Mouse (Mus musculus): ENCODE data around the gene Prmt8. TPM values are rescaled to one million over a fixed set of nuclear protein-coding genes. Genes with fewer than 3 reads are reported as not detected.

The Prmt8 gene
- polyA plus RNA-seq (2012; fragmentation: generic; extraction: Trizol): not detected

DNA sequence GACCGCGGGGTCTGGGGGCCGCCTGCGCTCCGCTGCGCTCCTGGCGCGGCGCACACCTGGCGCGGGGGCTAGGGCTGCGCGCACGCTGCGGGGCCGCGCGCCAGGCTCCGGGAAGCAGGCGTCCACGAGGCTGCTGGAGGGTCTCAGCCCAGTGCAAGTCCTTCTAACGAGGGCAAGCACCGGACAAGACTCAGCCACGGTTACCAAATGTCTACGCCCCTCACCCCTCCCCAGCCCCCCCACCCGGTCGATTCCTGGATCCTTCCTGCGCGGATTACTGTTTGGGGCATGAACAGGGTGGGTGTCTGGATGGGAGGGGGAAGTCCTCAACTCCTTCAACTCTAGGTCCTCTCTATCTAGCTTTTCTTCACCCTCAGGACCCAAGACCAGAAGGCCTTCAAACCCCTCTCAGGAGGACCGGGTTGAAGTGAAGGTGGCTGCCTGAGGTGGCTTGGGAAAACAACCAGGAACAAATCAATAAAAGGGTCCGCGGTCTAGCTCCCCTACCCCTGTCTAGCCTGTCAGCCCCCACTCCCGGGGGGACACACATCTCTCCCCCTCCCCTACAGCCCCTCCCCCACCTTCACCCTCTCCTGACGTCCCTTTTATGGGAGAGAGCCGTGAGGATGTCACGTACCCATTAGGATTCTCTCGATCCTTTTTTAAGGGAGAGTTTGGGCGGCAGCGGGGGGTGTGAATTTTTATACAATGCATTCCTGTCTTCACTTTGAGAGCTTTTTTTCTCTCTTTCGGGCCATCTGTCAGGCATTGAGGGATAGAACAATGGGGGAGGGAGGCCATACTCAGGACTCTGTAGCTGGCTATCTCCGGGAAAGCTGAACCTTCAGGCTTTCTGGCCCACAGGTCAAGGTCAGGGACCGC, at the start of gene Prmt8:
Gene Prmt8 (minus strand): TSS at position 198 of the 882 bp plus-strand sequence.
- Histone ChIP-seq H3K79me2 (ENCODE audit: control insufficient read depth, insufficient read depth) (no peaks in the 10 kb centered on the region), H3K27me3 (ENCODE audit: control insufficient read depth, insufficient read depth, insufficient read length) (peaks cover 5% of the 10 kb centered on the region), H3K4me3 (no peak within 1 kb of the TSS), H3K36me3 (ENCODE audit: control insufficient read depth, insufficient read depth) (no peaks in the 10 kb centered on the region), H3K4me2 (ENCODE audit: low read depth) (no peak within 1 kb of the TSS), H3ac (ENCODE audit: control insufficient read depth, insufficient read length) (no peak within 1 kb of the TSS)
- TF ChIP-seq MYOG (IDR thresholded peaks at IDR 0.05; ENCODE audit: control insufficient read depth in 1 of 3, insufficient read depth in 1 of 3, insufficient read length in 2 of 3, low read depth in 2 of 3): no peak
- no peak for TF ChIP-seq TCF3 (IDR thresholded peaks at IDR 0.05; ENCODE audit: insufficient read length, low read depth)
- TF ChIP-seq SRF (IDR thresholded peaks at IDR 0.05; ENCODE audit: control insufficient read depth, insufficient read length, low read depth): no peak
- TF ChIP-seq REST (IDR thresholded peaks at IDR 0.05; ENCODE audit: insufficient read depth, insufficient read length): no peak
- TF ChIP-seq MAX (IDR thresholded peaks at IDR 0.05; ENCODE audit: low read depth): no peak
- no peak for TF ChIP-seq TCF12 (IDR thresholded peaks at IDR 0.05; ENCODE audit: insufficient read depth, poor library complexity, severe bottlenecking)
- TF ChIP-seq CEBPB (IDR thresholded peaks at IDR 0.05; ENCODE audit: insufficient read depth, poor library complexity, severe bottlenecking): no peak
- TF ChIP-seq MYOD1 (IDR thresholded peaks at IDR 0.05; ENCODE audit: control insufficient read depth in 1 of 3, insufficient read length in 2 of 3, low read depth in 2 of 3): no peak
- no peak for TF ChIP-seq POLR2A (IDR thresholded peaks at IDR 0.05; ENCODE audit: insufficient read length, low read depth)
- TF ChIP-seq E2F4 (IDR thresholded peaks at IDR 0.05; ENCODE audit: insufficient read depth): no peak
- TF ChIP-seq POLR2AphosphoS2 (IDR thresholded peaks at IDR 0.05; ENCODE audit: insufficient read length, low read depth): no peak
- TF ChIP-seq USF1 (IDR thresholded peaks at IDR 0.05; ENCODE audit: low read depth): no peak

- H3K79me2 ChIP-seq (ENCODE audit: control insufficient read depth, insufficient read depth): no peaks in the 10 kb centered on the region
- no peak overlapping the region for H3ac ChIP-seq (ENCODE audit: control insufficient read depth, insufficient read length)
- no peaks in the 10 kb centered on the region for H3K27me3 ChIP-seq (ENCODE audit: control insufficient read depth, insufficient read depth, insufficient read length)
- no peak overlapping the region for H3K4me2 ChIP-seq (ENCODE audit: low read depth)
- H3K4me3 ChIP-seq: no peak overlapping the region
- H3K36me3 ChIP-seq (ENCODE audit: control insufficient read depth, insufficient read depth): no peaks in the 10 kb centered on the region
- TF ChIP-seq TCF12 (IDR thresholded peaks at IDR 0.05; ENCODE audit: insufficient read depth, poor library complexity, severe bottlenecking): no peak
- no peak for TF ChIP-seq SRF (IDR thresholded peaks at IDR 0.05; ENCODE audit: control insufficient read depth, insufficient read length, low read depth)
- TF ChIP-seq E2F4 (IDR thresholded peaks at IDR 0.05; ENCODE audit: insufficient read depth): no peak
- TF ChIP-seq CEBPB (IDR thresholded peaks at IDR 0.05; ENCODE audit: insufficient read depth, poor library complexity, severe bottlenecking): no peak
- no peak for TF ChIP-seq MAX (IDR thresholded peaks at IDR 0.05; ENCODE audit: low read depth)
- TF ChIP-seq TCF3 (IDR thresholded peaks at IDR 0.05; ENCODE audit: insufficient read length, low read depth): no peak
- TF ChIP-seq REST (IDR thresholded peaks at IDR 0.05; ENCODE audit: insufficient read depth, insufficient read length): no peak
- TF ChIP-seq POLR2A (IDR thresholded peaks at IDR 0.05; ENCODE audit: insufficient read length, low read depth): no peak
- no peak for TF ChIP-seq MYOG (IDR thresholded peaks at IDR 0.05; ENCODE audit: control insufficient read depth in 1 of 3, insufficient read depth in 1 of 3, insufficient read length in 2 of 3, low read depth in 2 of 3)
- no peak for TF ChIP-seq USF1 (IDR thresholded peaks at IDR 0.05; ENCODE audit: low read depth)
- no peak for TF ChIP-seq POLR2AphosphoS2 (IDR thresholded peaks at IDR 0.05; ENCODE audit: insufficient read length, low read depth)
- TF ChIP-seq MYOD1 (IDR thresholded peaks at IDR 0.05; ENCODE audit: control insufficient read depth in 1 of 3, insufficient read length in 2 of 3, low read depth in 2 of 3): no peak
These were observed 33.9 kb upstream of the Prmt8 start for GRCm38 (mm10) chr6:127803046-127803729.

- Histone ChIP-seq H3ac (ENCODE audit: control insufficient read depth, insufficient read length) (no peak overlapping the region), H3K4me3 (no peak overlapping the region), H3K36me3 (ENCODE audit: control insufficient read depth, insufficient read depth) (no peaks in the 10 kb centered on the region), H3K79me2 (ENCODE audit: control insufficient read depth, insufficient read depth) (no peaks in the 10 kb centered on the region), H3K27me3 (ENCODE audit: control insufficient read depth, insufficient read depth, insufficient read length) (no peaks in the 10 kb centered on the region), H3K4me2 (ENCODE audit: low read depth) (no peak overlapping the region)
- no peak for TF ChIP-seq MYOG (IDR thresholded peaks at IDR 0.05; ENCODE audit: control insufficient read depth in 1 of 3, insufficient read depth in 1 of 3, insufficient read length in 2 of 3, low read depth in 2 of 3)
- no peak for TF ChIP-seq REST (IDR thresholded peaks at IDR 0.05; ENCODE audit: insufficient read depth, insufficient read length)
- no peak for TF ChIP-seq CEBPB (IDR thresholded peaks at IDR 0.05; ENCODE audit: insufficient read depth, poor library complexity, severe bottlenecking)
- no peak for TF ChIP-seq POLR2AphosphoS2 (IDR thresholded peaks at IDR 0.05; ENCODE audit: insufficient read length, low read depth)
- no peak for TF ChIP-seq MYOD1 (IDR thresholded peaks at IDR 0.05; ENCODE audit: control insufficient read depth in 1 of 3, insufficient read length in 2 of 3, low read depth in 2 of 3)
- no peak for TF ChIP-seq POLR2A (IDR thresholded peaks at IDR 0.05; ENCODE audit: insufficient read length, low read depth)
- no peak for TF ChIP-seq TCF12 (IDR thresholded peaks at IDR 0.05; ENCODE audit: insufficient read depth, poor library complexity, severe bottlenecking)
These were observed 32.9 kb upstream of the Prmt8 start for GRCm38 (mm10) chr6:127802211-127802610.

DNA sequence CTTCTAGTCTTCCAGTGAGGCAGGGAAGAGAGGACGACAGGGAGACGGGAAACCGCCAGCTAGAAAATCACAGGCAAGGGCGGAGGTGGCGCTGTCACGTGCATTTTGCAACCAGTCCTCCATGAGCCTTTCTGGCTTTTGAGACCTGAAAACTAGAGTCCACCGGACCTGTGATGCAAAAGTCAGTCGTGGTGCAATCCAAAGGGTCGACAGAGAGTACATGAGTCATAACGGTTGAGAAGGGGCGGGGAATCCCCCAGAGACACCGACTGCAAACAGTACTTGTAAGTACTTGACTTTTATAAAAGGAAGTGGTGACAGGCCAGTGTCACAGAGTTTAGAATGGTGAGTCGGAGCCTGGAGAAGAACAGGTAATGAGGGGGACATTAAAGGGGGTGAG, 20.8 kb upstream of the Prmt8 start:
- Histone ChIP-seq H3K36me3 (ENCODE audit: control insufficient read depth, insufficient read depth) (no peaks in the 10 kb centered on the region), H3ac (ENCODE audit: control insufficient read depth, insufficient read length) (no peak overlapping the region), H3K4me2 (ENCODE audit: low read depth) (no peak overlapping the region), H3K4me3 (no peak overlapping the region), H3K79me2 (ENCODE audit: control insufficient read depth, insufficient read depth) (no peaks in the 10 kb centered on the region), H3K27me3 (ENCODE audit: control insufficient read depth, insufficient read depth, insufficient read length) (peaks cover 4% of the 10 kb centered on the region)
- no peak for TF ChIP-seq MYOD1 (IDR thresholded peaks at IDR 0.05; ENCODE audit: control insufficient read depth in 1 of 3, insufficient read length in 2 of 3, low read depth in 2 of 3)
- TF ChIP-seq TCF12 (IDR thresholded peaks at IDR 0.05; ENCODE audit: insufficient read depth, poor library complexity, severe bottlenecking): no peak
- no peak for TF ChIP-seq E2F4 (IDR thresholded peaks at IDR 0.05; ENCODE audit: insufficient read depth)
- no peak for TF ChIP-seq USF1 (IDR thresholded peaks at IDR 0.05; ENCODE audit: low read depth)
- TF ChIP-seq TCF3 (IDR thresholded peaks at IDR 0.05; ENCODE audit: insufficient read length, low read depth): no peak
